Mouse (Mus musculus): ENCODE data around the gene Fscn2. TPM values are rescaled to one million over a fixed set of nuclear protein-coding genes. Genes with fewer than 3 reads are reported as not detected.

Gene Fscn2
- polyA plus RNA-seq (2015; fragmentation: Illumina TruSeq; extraction: RNeasy Lipid Tissue Mini Kit (QIAGEN cat#74804); ENCODE audit: insufficient read depth, low read depth, low replicate concordance): not detected

GRCm38 (mm10) chr11:120361295-120361694 lies at the start of gene Fscn2:
Gene Fscn2 (plus strand): TSS chr11:120361534.

DNA sequence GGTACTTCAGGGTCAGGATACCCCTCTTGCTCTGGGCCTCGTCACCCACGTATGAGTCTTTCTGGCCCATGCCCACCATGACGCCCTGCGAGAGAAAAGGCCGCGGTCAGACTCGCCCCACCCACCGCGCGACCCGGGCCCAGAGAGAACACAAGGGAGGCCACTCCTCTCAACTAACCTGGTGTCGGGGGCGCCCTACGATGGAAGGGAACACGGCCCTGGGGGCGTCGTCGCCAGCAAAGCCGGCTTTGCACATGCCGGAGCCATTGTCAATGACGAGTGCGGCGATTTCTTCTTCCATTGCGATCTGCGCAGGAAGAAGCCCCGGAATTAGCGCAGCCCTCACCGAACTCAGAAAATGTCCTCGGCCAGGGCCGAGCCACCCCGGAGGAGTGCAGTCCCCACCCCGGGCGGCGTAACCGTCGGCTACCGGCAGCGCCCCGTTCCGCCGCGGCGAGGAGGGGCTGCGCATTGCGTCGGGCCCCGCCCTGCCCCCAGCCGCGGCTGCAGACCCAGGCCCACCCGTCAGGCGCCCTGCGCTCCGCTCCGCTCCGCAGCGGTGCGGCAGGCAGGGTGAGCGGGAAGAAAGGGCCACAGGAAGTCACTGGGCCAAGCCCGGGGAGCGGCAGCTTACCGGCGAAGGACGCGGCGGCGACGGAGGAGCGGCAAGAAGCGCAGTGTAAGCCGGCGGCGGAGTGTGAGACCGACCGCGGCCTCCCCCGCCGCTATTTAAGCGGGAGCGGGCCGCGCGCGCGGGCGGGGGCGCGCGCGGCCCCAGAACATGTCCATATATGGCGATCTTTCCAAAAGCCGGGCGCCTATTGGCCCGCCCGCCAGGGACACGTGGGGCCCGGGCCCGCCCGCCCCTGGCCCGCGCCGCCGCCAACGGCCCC lies 13.3 kb upstream of the Fscn2 start, which contains the start of gene Actg1:
Gene Actg1 (minus strand): TSS at position 752 of the 893 bp plus-strand sequence.

GRCm38 (mm10) chr11:120378611-120379540 lies 17.5 kb downstream of the Fscn2 start, which contains the start of gene Faap100:
Gene Faap100 (minus strand): TSS chr11:120378764.

Other genes starting within 250 kb of the Fscn2 start
- gene Slc38a10, start 210.2 kb upstream of the Fscn2 start, polyA plus RNA-seq (2015; fragmentation: Illumina TruSeq; extraction: RNeasy Lipid Tissue Mini Kit (QIAGEN cat#74804); ENCODE audit: insufficient read depth, low read depth, low replicate concordance): 29.3 TPM
- gene Bahcc1, start 128.6 kb upstream of the Fscn2 start, polyA plus RNA-seq (2015; fragmentation: Illumina TruSeq; extraction: RNeasy Lipid Tissue Mini Kit (QIAGEN cat#74804); ENCODE audit: insufficient read depth, low read depth, low replicate concordance): 4.6 TPM
- 280 TPM for gene Actg1, start 13.0 kb upstream of the Fscn2 start, polyA plus RNA-seq (2015; fragmentation: Illumina TruSeq; extraction: RNeasy Lipid Tissue Mini Kit (QIAGEN cat#74804); ENCODE audit: insufficient read depth, low read depth, low replicate concordance)
- 5.7 TPM for gene Faap100, start 17.2 kb downstream of the Fscn2 start, polyA plus RNA-seq (2015; fragmentation: Illumina TruSeq; extraction: RNeasy Lipid Tissue Mini Kit (QIAGEN cat#74804); ENCODE audit: insufficient read depth, low read depth, low replicate concordance)
- 10.3 TPM for gene Nploc4, start 76.2 kb downstream of the Fscn2 start, polyA plus RNA-seq (2015; fragmentation: Illumina TruSeq; extraction: RNeasy Lipid Tissue Mini Kit (QIAGEN cat#74804); ENCODE audit: insufficient read depth, low read depth, low replicate concordance)
- gene Tspan10, start 81.1 kb downstream of the Fscn2 start, polyA plus RNA-seq (2015; fragmentation: Illumina TruSeq; extraction: RNeasy Lipid Tissue Mini Kit (QIAGEN cat#74804); ENCODE audit: insufficient read depth, low read depth, low replicate concordance): not detected
- 1.3 TPM for gene Pde6g, start 92.0 kb downstream of the Fscn2 start, polyA plus RNA-seq (2015; fragmentation: Illumina TruSeq; extraction: RNeasy Lipid Tissue Mini Kit (QIAGEN cat#74804); ENCODE audit: insufficient read depth, low read depth, low replicate concordance)
- 2.7 TPM for gene Oxld1, start 96.5 kb downstream of the Fscn2 start, polyA plus RNA-seq (2015; fragmentation: Illumina TruSeq; extraction: RNeasy Lipid Tissue Mini Kit (QIAGEN cat#74804); ENCODE audit: insufficient read depth, low read depth, low replicate concordance)
- 10.5 TPM for gene Ccdc137, start 96.6 kb downstream of the Fscn2 start, polyA plus RNA-seq (2015; fragmentation: Illumina TruSeq; extraction: RNeasy Lipid Tissue Mini Kit (QIAGEN cat#74804); ENCODE audit: insufficient read depth, low read depth, low replicate concordance)
- gene Arl16, start 106.1 kb downstream of the Fscn2 start, polyA plus RNA-seq (2015; fragmentation: Illumina TruSeq; extraction: RNeasy Lipid Tissue Mini Kit (QIAGEN cat#74804); ENCODE audit: insufficient read depth, low read depth, low replicate concordance): 5.2 TPM
- gene Mrpl12, start 123.1 kb downstream of the Fscn2 start, polyA plus RNA-seq (2015; fragmentation: Illumina TruSeq; extraction: RNeasy Lipid Tissue Mini Kit (QIAGEN cat#74804); ENCODE audit: insufficient read depth, low read depth, low replicate concordance): 19.4 TPM
- gene Slc25a10, start 130.3 kb downstream of the Fscn2 start, polyA plus RNA-seq (2015; fragmentation: Illumina TruSeq; extraction: RNeasy Lipid Tissue Mini Kit (QIAGEN cat#74804); ENCODE audit: insufficient read depth, low read depth, low replicate concordance): 11.5 TPM
- gene Gcgr, start 169.2 kb downstream of the Fscn2 start, polyA plus RNA-seq (2015; fragmentation: Illumina TruSeq; extraction: RNeasy Lipid Tissue Mini Kit (QIAGEN cat#74804); ENCODE audit: insufficient read depth, low read depth, low replicate concordance): 2.1 TPM
- 27.1 TPM for gene Mcrip1, start 188.2 kb downstream of the Fscn2 start, polyA plus RNA-seq (2015; fragmentation: Illumina TruSeq; extraction: RNeasy Lipid Tissue Mini Kit (QIAGEN cat#74804); ENCODE audit: insufficient read depth, low read depth, low replicate concordance)
- gene Ppp1r27, start 189.6 kb downstream of the Fscn2 start, polyA plus RNA-seq (2015; fragmentation: Illumina TruSeq; extraction: RNeasy Lipid Tissue Mini Kit (QIAGEN cat#74804); ENCODE audit: insufficient read depth, low read depth, low replicate concordance): not detected
- gene P4hb, start 211.7 kb downstream of the Fscn2 start, polyA plus RNA-seq (2015; fragmentation: Illumina TruSeq; extraction: RNeasy Lipid Tissue Mini Kit (QIAGEN cat#74804); ENCODE audit: insufficient read depth, low read depth, low replicate concordance): 636 TPM
- gene Arhgdia, start 220.1 kb downstream of the Fscn2 start, polyA plus RNA-seq (2015; fragmentation: Illumina TruSeq; extraction: RNeasy Lipid Tissue Mini Kit (QIAGEN cat#74804); ENCODE audit: insufficient read depth, low read depth, low replicate concordance): 79.0 TPM
- 13.4 TPM for gene Alyref, start 236.8 kb downstream of the Fscn2 start, polyA plus RNA-seq (2015; fragmentation: Illumina TruSeq; extraction: RNeasy Lipid Tissue Mini Kit (QIAGEN cat#74804); ENCODE audit: insufficient read depth, low read depth, low replicate concordance)
- 11.9 TPM for gene Anapc11, start 236.9 kb downstream of the Fscn2 start, polyA plus RNA-seq (2015; fragmentation: Illumina TruSeq; extraction: RNeasy Lipid Tissue Mini Kit (QIAGEN cat#74804); ENCODE audit: insufficient read depth, low read depth, low replicate concordance)
- gene Npb, start 246.9 kb downstream of the Fscn2 start, polyA plus RNA-seq (2015; fragmentation: Illumina TruSeq; extraction: RNeasy Lipid Tissue Mini Kit (QIAGEN cat#74804); ENCODE audit: insufficient read depth, low read depth, low replicate concordance): not detected

All from pancreas, adult 10 weeks (tissue).